Mouse (Mus musculus) megakaryocyte, embryonic 14.5 days (primary cell): ENCODE data around the gene Zfp646.

Experiments
- FLI1 ChIP-seq: IDR thresholded peaks from 2 replicates; pipeline ENCODE4 v1.6.1; 2012; ENCODE audit warnings: low read length, inconsistent platforms, mixed read lengths
- GATA1 ChIP-seq: IDR thresholded peaks from 3 replicates; pipeline ENCODE4 v1.6.1; 2012; ENCODE audit warnings: mixed read lengths, low read length, inconsistent platforms, borderline replicate concordance

DNA sequence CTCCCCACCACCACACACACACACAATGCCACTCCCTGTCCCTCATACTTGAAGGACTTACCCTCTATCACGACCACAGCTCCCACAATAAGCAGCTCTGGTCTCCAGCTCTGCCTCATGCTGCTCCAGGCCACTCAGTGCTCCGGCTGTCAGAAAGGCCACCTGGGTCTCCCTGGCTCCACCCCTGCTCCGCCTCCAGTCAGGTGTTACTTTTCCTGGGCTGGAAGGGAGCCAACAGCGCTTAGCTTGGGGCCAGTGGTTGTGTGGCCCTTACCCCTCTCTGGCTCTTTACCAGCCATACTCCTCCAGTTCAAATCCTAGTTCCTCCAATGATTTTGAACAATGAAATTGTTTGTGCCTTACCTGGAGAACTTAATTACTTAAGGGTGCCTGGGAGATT is 14.8 kb downstream of the Zfp646 start, which contains the start of gene Prss53:
- TF ChIP-seq GATA1, result no peak
- TF ChIP-seq FLI1, result no peak
